Mouse (Mus musculus) cerebellum, adult 2 months (tissue): ENCODE results near the gene Six4. TPM values are rescaled to one million over a fixed set of nuclear protein-coding genes. Genes with fewer than 3 reads are reported as not detected.
A peak's percentile ranks its signal among the peaks of the same experiment; 100 is the strongest.

Source experiments
- DNase-seq, 2 experiments: peaks; one replicate each; pipeline ENCODE4 v3.0.0; 2021
- H3K27ac ChIP-seq: fragments of 200-500 bp; 2 replicates; pipeline ENCODE4 v1.5.1; 2012; ENCODE audit warnings: low read length, control low read depth, inconsistent platforms; ENCODE audit not compliant: insufficient read depth
- H3K27me3 ChIP-seq: fragments of 200-500 bp; 2 replicates; pipeline ENCODE4 v1.6.1; 2012; ENCODE audit warnings: inconsistent platforms, mild to moderate bottlenecking, low read length, moderate library complexity; ENCODE audit not compliant: control insufficient read depth, insufficient read depth
- H3K4me1 ChIP-seq: fragments of 200-500 bp; 2 replicates; pipeline ENCODE4 v1.6.1; 2011; ENCODE audit warnings: low read length; ENCODE audit not compliant: control insufficient read depth, insufficient read depth
- H3K4me3 ChIP-seq: fragments of 200-500 bp; replicated peaks from 2 replicates; pipeline ENCODE3; 2011; ENCODE audit warnings: mild to moderate bottlenecking, low read depth, low read length, control low read depth; ENCODE audit not compliant: insufficient read depth
- CTCF ChIP-seq: fragments of 200-500 bp; IDR thresholded peaks from 2 replicates; pipeline ENCODE4 v1.5.1; 2011; ENCODE audit warnings: low read depth, mild to moderate bottlenecking, control low read depth, low read length, moderate library complexity, borderline replicate concordance; ENCODE audit not compliant: insufficient read depth
- POLR2A ChIP-seq: fragments of 200-500 bp; IDR thresholded peaks from 2 replicates; pipeline ENCODE4 v1.6.1; 2011; ENCODE audit warnings: low read length, control low read depth, borderline replicate concordance; ENCODE audit not compliant: insufficient read depth
- WGBS: fragments of 180-500 bp; shearing (Covaris S2); methylation state at CpG from one replicate; pipeline ENCODE4 v1.1.7; 2018; 5-methylcytosine and 5-hydroxymethylcytosine counted together
- polyA plus RNA-seq: library from polyadenylated mRNA; depleted of rRNA; stranded (reverse); fragments of >200 nt; gene quantifications from 2 replicates; pipeline ENCODE4 v1.2.3, GENCODE M21; 2012

Six4 gene
- polyA plus RNA-seq, 1 experiment: 1.6 TPM

DNA sequence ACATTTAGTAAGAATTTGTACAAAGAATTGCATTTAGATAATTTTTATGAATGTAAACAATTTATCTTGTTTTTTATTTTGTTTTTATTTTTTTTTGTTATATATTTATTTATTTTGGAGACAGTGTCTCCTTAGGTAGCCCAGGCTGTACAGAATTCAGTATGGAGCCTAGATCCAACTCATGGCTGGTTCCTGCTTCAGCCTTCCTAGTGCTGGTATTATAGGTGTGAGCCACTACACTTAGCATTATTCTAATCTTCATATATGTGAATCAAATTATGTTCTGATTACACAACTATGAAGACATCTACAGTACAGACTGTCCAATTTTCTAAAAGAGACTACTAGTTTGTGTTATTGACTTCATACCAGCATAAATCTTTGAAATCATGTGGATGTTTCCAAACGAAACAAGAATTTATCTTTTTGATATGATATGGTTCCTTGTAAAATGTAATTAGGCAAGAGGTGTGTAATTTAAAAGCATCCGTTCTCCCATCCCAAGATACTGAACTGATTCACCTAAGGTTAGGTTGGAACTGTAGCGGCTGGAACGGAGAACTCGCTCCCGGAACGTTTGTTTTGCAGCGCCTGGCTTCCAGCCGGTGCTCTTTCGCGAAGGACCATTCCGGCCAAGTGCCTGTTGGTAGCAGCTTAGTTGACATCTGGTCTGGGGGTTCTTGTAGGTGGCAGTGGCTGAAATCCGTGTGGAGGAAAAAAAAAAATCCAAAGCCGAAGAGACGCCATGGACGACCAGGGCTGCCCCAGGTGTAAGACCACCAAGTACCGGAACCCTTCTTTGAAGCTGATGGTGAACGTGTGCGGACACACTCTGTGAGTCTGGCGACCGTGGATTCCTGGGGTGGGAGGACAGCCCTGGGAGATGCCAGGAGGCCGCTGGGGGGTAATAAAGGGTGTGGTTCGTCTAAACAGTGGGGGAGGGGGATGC, 10.1 kb upstream of the Six4 start, which contains the start of gene Mnat1:
Gene Mnat1 (plus strand): TSS at position 625 of the 949 bp plus-strand sequence.
- WGBS: under 1% methylated on average over 23 of the region's 23 CpGs
- Histone ChIP-seq H3K4me1 (peaks cover 5% of the 10 kb centered on the region; the same call in 1 of the 2 replicates), H3K27ac (no peak within 1 kb of the TSS), H3K27me3 (no peaks in the 10 kb centered on the region; the same call in 1 of the 2 replicates), H3K4me3 (peak within 1 kb of the TSS; percentile 80)
- TF ChIP-seq CTCF (no peak), POLR2A (peak; percentile 80; the same call in 1 of the 2 replicates)
- peak; percentile 84 to 92 for DNase-seq

GRCm38 (mm10) chr12:73112326-73113087, 749 bp downstream of the Six4 start:
- WGBS: under 1% methylated on average over 70 of the region's 71 CpGs

GRCm38 (mm10) chr12:73111561-73112325, 1.5 kb downstream of the Six4 start:
- peak; percentile 9 to 29 for DNase-seq
- no peak overlapping the region for H3K27ac ChIP-seq
- no peaks in the 10 kb centered on the region for H3K4me1 ChIP-seq
- peak overlapping the region; percentile 79 for H3K4me3 ChIP-seq
- WGBS: under 1% methylated on average over 44 of the region's 44 CpGs
- TF ChIP-seq POLR2A (no peak), CTCF (no peak)
- no peaks in the 10 kb centered on the region; the same call in 1 of the 2 replicates for H3K27me3 ChIP-seq

More at GRCm38 (mm10) chr12:73112326-73113087, 749 bp downstream of the Six4 start:
- Histone ChIP-seq H3K4me1 (no peaks in the 10 kb centered on the region), H3K27me3 (no peaks in the 10 kb centered on the region; the same call in 1 of the 2 replicates), H3K27ac (no peak overlapping the region), H3K4me3 (peak overlapping the region; percentile 79)
- TF ChIP-seq CTCF (no peak), POLR2A (no peak)
- peak; percentile 55 to 66 for DNase-seq

GRCm38 (mm10) chr12:73110431-73111111, 2.7 kb downstream of the Six4 start:
- WGBS: 26% methylated on average over 23 of the region's 23 CpGs
- peak in 1 of 2 experiments; percentile 12 for DNase-seq
- no peaks in the 10 kb centered on the region for H3K4me1 ChIP-seq
- no peak overlapping the region for H3K4me3 ChIP-seq
- H3K27me3 ChIP-seq: no peaks in the 10 kb centered on the region; the same call in 1 of the 2 replicates
- TF ChIP-seq CTCF: no peak
- H3K27ac ChIP-seq: no peak overlapping the region

DNA sequence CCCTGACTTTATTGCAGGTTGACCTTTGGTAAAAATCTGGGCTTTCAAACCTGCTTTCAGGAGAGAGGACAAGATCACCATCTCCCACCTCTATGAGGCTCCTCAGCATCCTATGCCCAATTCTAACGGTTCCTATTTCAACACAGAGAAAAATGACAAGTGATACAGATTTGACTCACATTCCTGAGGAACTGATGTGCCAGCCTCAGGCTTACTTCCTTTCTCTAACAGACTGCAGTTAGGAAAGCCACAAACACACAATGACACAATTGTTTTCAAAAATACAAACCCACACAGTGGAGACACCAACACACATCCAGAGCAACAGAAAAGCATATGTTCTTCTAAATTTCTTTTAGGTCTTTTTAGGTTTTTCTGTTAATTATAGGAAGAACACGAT, 5.4 kb downstream of the Six4 start:
- 77% methylated on average over 2 of the region's 2 CpGs for WGBS
- no peak for DNase-seq
- no peaks in the 10 kb centered on the region; the same call in 1 of the 2 replicates for H3K27me3 ChIP-seq
- no peak overlapping the region for H3K4me3 ChIP-seq
- no peaks in the 10 kb centered on the region for H3K4me1 ChIP-seq
- no peak overlapping the region for H3K27ac ChIP-seq
- TF ChIP-seq CTCF (no peak), POLR2A (no peak)

DNA sequence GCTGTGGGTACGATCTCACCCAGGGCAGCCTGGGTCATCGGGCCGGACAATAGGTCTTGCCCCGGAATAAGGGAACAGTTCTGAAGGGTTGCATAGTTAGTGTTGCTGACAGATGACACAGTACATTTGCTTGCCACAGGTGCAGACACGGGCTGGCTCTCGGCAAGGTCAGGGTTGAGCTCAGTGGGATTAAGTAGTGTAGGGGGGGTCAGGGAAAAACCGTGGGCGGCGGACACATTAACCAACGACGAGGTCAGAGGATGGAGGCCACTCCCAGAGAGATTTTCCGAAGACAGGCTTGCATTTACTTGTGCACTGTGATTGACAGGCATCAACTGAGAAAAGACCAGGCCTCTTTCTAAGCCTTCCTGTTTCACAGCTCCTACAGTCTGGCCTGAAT, 9.5 kb downstream of the Six4 start:
- Histone ChIP-seq H3K4me3 (no peak overlapping the region), H3K27ac (no peak overlapping the region), H3K27me3 (no peaks in the 10 kb centered on the region), H3K4me1 (no peaks in the 10 kb centered on the region)
- 92% methylated on average over 12 of the region's 12 CpGs for WGBS
- no peak for DNase-seq
- TF ChIP-seq POLR2A (no peak), CTCF (no peak)
